Mouse (Mus musculus): ENCODE measurements around the gene Dock6.

DNA sequence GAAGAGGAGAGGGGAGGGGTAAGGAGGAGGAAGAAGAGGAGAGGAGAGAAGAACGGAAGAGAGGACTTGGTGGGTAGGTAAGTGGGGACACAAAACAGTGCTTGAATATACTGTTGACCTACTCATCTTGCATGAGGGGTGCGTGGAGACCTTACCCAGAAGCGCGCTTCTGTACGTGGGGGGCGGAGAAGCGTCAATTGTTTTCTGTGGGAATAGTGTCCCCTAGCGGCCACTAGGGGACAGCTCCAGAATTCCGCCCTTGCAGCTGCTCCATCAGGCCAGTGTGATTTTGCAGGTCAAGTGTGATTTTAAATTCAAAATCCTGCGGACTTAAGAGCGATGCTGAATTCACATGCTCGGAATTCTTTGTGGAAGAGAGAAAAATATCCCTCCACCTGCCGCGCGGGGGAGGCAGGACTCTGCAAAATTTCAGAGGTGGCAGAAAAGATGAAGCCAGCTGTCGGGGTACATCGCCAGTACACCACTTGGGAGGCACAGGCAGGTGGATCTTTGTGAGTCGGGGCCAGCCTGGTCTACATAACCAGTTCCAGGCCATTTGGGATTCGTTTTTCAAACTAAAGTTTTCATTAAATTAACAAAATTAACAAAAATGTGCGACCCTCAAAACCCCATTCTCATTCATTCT, 18.6 kb upstream of the Dock6 start:
- TF ChIP-seq CTCF (IDR thresholded peaks at IDR 0.05; ENCODE audit: low read depth, low read length) (peak; percentile 91), GATA1 (IDR thresholded peaks at IDR 0.05; ENCODE audit: borderline replicate concordance, low read length) (no peak)
